Mouse (Mus musculus): Measurements from ENCODE around the gene Mrgprh. TPM values are rescaled to one million over a fixed set of nuclear protein-coding genes. Genes with fewer than 3 reads are reported as not detected.

The Mrgprh gene
- total RNA-seq (2021): 1 to 10 TPM; 4.3 TPM
- long read RNA-seq, experiment 1: 0 reads
- long read RNA-seq, experiment 2: 0 reads

DNA sequence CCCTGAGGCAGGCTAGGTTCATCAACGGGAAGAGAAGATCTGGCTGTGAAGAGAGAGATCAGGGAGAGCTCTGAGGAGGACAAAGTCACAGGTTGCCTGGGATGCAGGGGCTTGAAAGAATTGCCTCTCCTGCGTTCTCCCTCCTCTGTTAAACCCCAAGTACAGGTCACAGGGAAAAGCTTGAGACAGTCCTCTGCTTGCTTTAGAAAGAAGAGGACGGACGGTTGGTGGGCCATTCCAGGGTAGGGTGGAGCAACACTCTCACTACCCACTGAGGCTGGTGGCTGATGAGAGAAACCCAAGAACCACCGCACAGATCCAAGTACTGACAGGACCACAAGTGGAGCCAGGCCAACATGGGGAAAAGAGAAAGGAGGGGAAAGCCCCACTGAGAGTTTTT is at the start of gene Mrgprh:
Gene Mrgprh, plus strand, starts transcription at position 301 of the 400 bp plus-strand sequence.
- no peak within 1 kb of the TSS for H3K4me3 ChIP-seq
- DNase-seq: no peak
- TF ChIP-seq CTCF (IDR thresholded peaks at IDR 0.05): no peak
- intact Hi-C loops (cut with DNase I): no loop called here
- no peak within 1 kb of the TSS for H3K27ac ChIP-seq

DNA sequence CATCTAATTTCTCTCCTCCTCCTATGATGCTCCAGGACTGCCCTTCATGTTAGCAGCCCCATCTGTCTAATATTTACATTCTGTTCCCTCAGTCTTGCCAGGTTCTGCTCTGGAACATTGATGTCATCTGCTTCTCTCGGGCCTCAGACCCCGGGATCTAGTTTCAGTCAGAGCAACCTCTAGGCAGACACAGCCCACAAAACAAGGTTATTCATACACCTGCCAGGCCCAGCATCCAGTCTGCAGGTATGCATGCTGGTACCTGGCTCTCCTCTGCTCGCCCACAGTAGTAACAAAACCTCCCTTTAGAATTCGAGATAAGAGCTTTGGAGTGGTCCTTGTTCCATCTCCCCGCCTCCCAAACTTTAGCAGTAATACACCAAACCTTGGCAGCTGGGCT is 45.5 kb upstream of the Mrgprh start:
- intact Hi-C loops (cut with DNase I): no loop called here
- no peak overlapping the region for H3K27ac ChIP-seq
- TF ChIP-seq CTCF (IDR thresholded peaks at IDR 0.05): no peak
- no peak for DNase-seq
- H3K4me3 ChIP-seq: no peak overlapping the region

DNA sequence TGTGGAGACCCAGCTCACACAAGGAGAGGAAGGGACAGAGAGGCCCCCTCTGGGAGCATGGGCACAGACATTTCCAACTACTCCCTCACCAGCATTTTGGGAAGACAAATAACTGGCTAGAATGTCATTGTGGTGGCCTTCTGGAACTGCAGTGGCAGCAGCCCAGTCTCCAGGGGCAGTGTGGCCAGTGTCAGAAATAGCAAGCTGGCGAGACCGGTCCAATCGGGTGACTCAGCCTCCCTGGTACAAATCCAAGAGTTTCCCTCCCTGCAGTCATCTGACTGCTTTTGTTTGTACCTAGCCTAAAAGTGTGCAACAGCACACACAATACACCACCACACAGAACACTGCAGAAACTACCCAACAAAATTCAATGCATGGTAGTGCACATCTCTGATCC is 43.6 kb upstream of the Mrgprh start:
- peak overlapping the region; percentile 60 for H3K27ac ChIP-seq
- peak; percentile 63 for DNase-seq
- intact Hi-C loops (cut with DNase I): no loop called here

DNA sequence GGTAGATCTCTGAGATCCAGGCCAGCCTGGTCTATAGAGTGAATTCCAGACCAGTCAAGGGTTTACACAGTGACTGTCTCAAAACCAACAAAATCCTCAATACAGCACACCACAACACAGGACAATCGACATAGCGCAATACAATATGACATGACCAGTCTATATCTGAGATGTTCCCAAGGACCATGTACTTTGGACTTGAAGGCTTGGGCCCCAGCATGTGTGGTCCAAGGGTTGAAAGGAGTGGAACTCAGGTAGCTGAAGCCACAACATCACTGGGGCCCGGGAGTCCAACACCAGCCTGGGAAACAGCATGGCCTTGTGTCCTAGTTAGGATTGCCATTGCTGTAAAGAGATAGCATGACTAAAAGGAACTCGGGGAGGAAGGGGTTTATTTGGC is 43.2 kb upstream of the Mrgprh start:
- no peak for DNase-seq
- H3K4me3 ChIP-seq: no peak overlapping the region
- intact Hi-C loops (cut with DNase I): no loop called here
- peak overlapping the region; percentile 16; the same call in 1 of the 2 replicates for H3K27ac ChIP-seq
- TF ChIP-seq CTCF (IDR thresholded peaks at IDR 0.05): no peak

More for the DNA sequence above, 43.6 kb upstream of the Mrgprh start:
- peak; percentile 14; the same call in 1 of the 2 replicates for TF ChIP-seq CTCF (IDR thresholded peaks at IDR 0.05)
- no peak overlapping the region for H3K4me3 ChIP-seq

DNA sequence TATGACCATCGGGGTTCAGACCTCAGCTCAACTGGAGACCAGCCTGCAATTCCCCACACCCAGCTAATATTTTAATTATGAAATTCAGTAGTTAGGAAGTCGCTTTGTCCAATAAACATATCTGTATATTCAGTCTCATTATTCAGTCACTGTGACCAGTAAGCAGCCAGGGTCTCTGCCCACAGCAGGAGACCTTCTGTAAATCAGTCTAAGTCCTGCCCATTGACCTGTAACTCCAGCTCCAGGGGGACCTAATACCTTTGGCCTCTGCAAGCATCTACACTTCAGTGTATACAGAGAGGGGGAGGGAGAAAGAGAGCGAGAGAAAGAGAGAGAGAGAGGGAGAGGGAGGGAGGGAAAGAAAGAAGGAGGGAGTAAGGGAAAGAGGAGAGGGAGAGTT is 41.5 kb upstream of the Mrgprh start:
- no peak overlapping the region for H3K4me3 ChIP-seq
- DNase-seq: no peak
- intact Hi-C loops (cut with DNase I): no loop called here
- TF ChIP-seq CTCF (IDR thresholded peaks at IDR 0.05): no peak
- no peak overlapping the region for H3K27ac ChIP-seq

DNA sequence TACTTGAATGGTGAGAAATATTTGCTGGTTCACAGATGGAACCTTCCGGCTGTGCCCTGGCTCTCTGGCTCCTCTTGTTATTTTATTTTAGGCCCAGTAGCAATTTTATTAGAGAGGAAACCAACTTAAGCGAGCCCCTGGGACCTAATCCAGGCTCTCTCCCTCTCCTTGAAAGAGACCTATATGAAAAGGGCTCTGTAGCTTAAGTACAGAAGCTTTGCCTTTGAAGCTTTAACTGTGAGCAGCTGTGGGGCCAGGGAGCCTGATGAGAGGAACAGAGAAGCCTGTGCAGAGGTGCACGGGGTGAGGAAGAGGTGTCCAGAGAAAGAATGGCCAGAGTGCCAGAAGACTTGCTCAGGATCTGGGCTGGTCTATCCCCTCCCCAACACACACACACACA is 41.0 kb upstream of the Mrgprh start:
- no peak for DNase-seq
- no peak for TF ChIP-seq CTCF (IDR thresholded peaks at IDR 0.05)
- intact Hi-C loops (cut with DNase I): no loop called here
- H3K4me3 ChIP-seq: no peak overlapping the region
- H3K27ac ChIP-seq: no peak overlapping the region

DNA sequence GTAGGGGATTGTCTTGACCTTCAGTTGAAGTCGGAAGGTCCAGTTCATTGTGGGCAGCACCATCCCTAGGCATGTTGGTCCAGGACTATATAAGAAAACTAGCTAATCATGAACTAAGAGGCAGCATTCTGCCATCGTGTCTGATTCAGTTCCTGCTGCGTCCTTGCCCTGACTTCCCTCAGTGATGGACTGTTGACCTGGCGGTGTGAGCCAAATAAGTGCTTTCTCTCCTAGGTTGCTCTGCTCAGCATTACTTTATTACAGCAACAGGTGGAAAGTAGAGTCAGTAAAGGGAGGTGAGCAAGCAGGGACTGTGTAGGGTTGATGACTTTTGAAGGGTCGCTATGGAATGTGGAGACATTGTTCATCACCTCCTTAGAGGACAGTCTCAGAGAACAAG is 40.1 kb upstream of the Mrgprh start:
- no peak for DNase-seq
- Histone ChIP-seq H3K4me3 (no peak overlapping the region), H3K27ac (no peak overlapping the region)
- intact Hi-C loops (cut with DNase I): no loop called here
- TF ChIP-seq CTCF (IDR thresholded peaks at IDR 0.05): no peak

DNA sequence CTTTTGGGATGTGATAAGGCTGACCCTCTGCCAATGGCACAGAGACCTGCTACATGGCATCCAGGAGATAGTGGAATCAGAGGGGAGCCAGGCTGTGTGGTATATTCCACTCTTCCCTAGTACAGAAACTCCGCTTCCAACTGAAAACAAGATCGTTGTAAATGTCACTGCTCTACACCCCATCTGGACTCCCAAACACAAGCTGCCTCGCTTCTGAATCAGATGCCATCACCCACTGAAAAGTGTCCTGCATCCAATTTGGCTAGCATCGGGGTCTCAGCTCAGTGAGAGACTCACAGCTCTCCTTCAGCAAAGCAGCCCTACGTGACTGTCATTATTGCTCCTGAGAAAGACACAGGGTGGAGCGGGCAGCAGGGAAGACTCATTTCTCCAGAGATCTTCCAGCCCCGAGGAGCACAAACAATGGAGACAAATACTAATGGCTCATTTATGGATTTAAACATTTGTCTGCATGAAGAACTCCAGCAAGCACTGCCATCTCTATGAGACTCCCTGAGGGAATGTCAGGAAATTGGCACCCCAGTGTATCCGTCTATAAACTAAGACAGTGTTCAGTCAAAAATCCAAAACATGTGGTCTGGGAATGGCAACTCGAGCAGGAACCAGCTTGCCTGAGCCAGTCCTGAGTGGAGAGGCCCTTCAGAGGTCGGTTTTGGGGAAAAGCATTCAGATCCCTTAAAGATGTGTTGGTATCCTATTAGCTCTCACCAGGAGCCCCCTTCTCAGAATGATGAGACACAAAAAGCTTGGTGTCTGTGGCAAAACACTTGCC is 36.2 kb upstream of the Mrgprh start:
- TF ChIP-seq CTCF (IDR thresholded peaks at IDR 0.05): no peak
- no peak for DNase-seq
- H3K27ac ChIP-seq: no peak overlapping the region
- H3K4me3 ChIP-seq: no peak overlapping the region
- intact Hi-C loops (cut with DNase I): no loop called here

DNA sequence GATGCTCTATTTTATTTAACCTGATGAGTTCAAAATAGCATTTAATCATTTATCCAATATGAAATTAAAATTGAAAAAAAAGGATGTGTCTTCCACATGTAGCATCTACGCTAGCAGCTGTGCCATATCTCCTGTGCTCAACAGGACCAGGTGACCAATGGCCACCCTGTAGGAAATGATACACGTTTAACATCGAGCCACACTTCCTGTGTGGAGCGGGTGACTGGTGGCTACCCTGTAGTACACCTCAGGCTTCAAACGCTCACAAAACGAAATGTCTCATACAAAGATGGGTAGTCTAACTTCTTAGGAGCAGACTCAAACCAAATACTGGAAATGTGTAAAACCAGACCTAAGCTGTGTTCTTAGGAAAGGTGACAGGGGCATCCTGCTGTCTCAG is 32.0 kb upstream of the Mrgprh start:
- DNase-seq: no peak
- no peak for TF ChIP-seq CTCF (IDR thresholded peaks at IDR 0.05)
- Histone ChIP-seq H3K4me3 (no peak overlapping the region), H3K27ac (no peak overlapping the region)
- intact Hi-C loops (cut with DNase I): no loop called here

DNA sequence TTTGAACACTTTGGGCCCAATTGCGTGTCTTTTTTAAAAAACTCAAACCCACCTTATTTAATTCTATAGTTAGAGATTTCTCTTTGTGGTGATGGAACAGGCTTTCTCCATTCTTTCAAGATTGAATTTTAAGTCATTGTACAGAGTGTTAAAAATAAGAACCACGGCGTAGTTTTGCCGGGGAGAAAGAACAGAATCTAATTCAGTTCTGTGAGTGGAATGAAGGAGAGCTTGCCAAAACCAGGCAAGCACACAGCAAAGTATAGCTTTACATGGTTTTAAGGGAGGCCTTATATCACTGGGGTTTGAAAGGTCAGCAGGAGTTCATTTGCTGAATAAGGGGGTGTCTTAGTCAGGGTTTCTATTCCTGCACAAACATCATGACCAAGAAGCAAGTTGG is 31.3 kb upstream of the Mrgprh start:
- intact Hi-C loops (cut with DNase I): no loop called here
- Histone ChIP-seq H3K27ac (no peak overlapping the region), H3K4me3 (no peak overlapping the region)
- TF ChIP-seq CTCF (IDR thresholded peaks at IDR 0.05): no peak
- no peak for DNase-seq

DNA sequence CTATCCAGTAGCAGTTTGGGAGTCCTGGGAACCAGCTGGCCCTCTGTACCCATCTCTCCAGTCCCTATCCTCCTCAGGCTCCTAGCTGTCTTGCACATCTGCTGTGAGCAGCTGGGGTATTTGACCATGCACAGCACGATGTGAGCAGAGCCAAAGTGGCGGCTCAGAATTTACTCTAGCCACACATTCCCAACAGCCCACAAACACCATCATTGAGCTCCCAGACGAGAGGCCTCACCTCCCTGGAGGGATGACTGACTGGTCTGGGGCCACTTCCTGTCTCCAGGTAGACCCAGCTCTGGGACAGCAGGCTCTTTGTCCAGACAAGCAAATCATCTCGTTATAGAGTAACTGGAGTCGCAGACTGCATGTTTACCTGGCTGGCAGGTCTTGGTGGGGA is 30.0 kb upstream of the Mrgprh start:
- no peak for TF ChIP-seq CTCF (IDR thresholded peaks at IDR 0.05)
- no peak for DNase-seq
- Histone ChIP-seq H3K27ac (no peak overlapping the region), H3K4me3 (no peak overlapping the region)
- intact Hi-C loops (cut with DNase I): no loop called here

DNA sequence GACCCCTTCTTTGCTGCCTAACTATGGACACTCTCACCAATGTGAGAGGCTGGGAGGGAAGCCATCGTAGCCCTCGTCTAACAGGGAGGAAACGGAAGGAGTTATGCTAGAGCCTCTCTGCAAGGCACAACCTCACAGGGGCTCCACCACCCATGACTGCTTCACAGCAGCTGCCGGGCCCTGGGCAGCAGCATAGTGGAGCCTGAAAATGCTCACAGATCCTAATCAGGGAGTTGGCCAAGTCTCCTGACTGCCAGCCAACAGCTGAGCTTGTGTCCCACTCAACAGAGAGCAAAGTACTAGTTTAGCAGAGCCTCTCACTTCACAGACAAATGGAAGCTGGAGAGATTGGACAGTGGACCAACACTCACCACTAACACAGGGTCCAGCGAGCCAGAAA is 29.4 kb upstream of the Mrgprh start:
- DNase-seq: peak; percentile 63
- intact Hi-C loops (cut with DNase I): no loop called here
- Histone ChIP-seq H3K27ac (no peak overlapping the region; the same call in 1 of the 2 replicates), H3K4me3 (no peak overlapping the region)
- no peak for TF ChIP-seq CTCF (IDR thresholded peaks at IDR 0.05)

DNA sequence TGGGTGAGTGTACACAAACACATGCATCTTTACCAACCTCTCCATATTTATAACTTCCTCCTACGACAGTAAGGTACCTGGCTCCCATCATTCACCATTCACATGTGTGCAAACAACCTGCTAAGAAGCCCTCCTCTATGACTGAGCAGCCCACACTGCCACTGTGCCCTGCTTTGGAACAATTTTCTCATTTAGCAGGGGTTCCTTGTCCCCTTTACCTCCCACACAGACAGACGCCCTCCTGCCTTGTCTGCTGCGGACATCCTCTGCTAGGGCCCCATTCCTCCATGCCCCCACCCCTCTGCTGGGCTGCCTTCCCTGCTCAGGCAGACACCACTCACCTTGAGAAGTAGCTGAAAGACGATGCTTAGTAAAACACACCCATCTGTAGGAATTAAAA is 28.1 kb upstream of the Mrgprh start:
- no peak for TF ChIP-seq CTCF (IDR thresholded peaks at IDR 0.05)
- intact Hi-C loops (cut with DNase I): no loop called here
- H3K27ac ChIP-seq: no peak overlapping the region
- H3K4me3 ChIP-seq: no peak overlapping the region
- DNase-seq: no peak

DNA sequence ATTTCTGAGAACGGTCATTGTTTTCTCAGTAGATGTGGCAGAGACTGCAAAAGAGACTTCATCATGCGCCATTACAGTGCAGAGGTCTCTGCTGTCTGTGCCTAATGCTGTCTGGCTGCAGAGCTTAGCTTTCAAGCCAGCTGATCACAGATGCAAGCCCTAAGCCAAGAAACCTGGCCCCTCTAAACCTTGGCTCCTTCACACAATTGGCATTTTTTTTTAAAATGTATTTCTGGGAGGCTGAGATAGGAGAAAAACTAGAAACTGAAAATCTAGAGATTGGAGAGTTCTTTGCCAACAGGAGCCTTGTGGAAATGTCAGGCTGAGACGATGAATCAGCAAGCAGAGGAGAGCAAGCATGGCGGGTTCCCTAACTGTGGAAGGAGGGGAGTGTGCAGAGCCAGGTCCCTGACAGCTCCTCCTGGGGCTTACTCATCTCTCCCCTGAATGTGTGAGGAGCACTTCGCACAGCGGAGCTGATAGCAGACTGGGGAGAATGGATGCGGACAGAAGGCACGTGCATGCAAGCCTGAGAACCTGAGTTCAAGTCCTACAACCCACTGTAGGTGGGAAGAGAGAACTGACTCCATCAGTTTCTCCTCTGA is 26.0 kb upstream of the Mrgprh start:
- no peak overlapping the region for H3K4me3 ChIP-seq
- no peak for DNase-seq
- intact Hi-C loops (cut with DNase I): no loop called here

More for the DNA sequence above, 26.0 kb upstream of the Mrgprh start:
- no peak for TF ChIP-seq CTCF (IDR thresholded peaks at IDR 0.05)
- no peak overlapping the region for H3K27ac ChIP-seq

Data from gastrocnemius, adult 2 months (tissue).